Mouse (Mus musculus) adrenal gland, adult 18-20 months (tissue): Measurements from ENCODE around the gene Alyref2. TPM values are rescaled to one million over a fixed set of nuclear protein-coding genes. Genes with fewer than 3 reads are reported as not detected.
"Not testable (repeated sequence)": the region's sequence is repeated elsewhere in the genome, so short reads cannot be mapped to it uniquely, and the experiment has no call there.

Experiments used
- DNase-seq, 2 experiments: peaks; one replicate each; pipeline ENCODE4 v3.0.0; 2021 to 2022; ENCODE audit warnings: low spot score in 2 of 2
- long read RNA-seq, 2 experiments: library from polyadenylated mRNA; stranded (forward); transcript quantifications; one replicate each; pipeline ENCODE4 v2.0.0; 2021
- total RNA-seq, 2 experiments: library from RNA; stranded (reverse); gene quantifications; 1 replicate in 1 of 2; 2 replicates in 1 of 2; pipeline ENCODE4 v1.2.3; 2021

Gene Alyref2
- 1 to 10 TPM; 5.7 to 6.5 TPM for total RNA-seq
- long read RNA-seq, experiment 1, partial matches to known transcripts: 0 of 2 reads
- long read RNA-seq, experiment 1, other reads (novel, unspliced or antisense): 0 of 2 reads
- long read RNA-seq, experiment 2, transcript Alyref2-201 (1 exons, 1,273 nt): major isoform, 9 of 9 reads
- long read RNA-seq, experiment 2, partial matches to known transcripts: 0 of 9 reads
- long read RNA-seq, experiment 2, other reads (novel, unspliced or antisense): 0 of 9 reads

DNA sequence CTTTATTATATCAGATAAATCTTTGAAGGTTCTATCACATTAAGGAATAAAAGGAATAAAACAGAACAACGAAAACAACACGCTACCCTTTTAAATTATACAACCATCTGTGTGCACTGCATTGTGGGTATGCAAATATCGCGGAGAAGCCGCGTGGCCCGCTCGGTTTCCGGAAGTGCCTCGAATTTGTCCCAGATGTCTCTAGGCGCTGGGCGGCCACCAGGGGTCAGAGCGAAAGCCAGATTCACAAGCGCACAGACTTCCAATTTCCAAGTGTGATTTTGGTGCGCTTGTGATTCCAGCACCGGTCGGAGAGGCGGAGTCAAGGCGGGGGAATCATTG is at the start of gene Alyref2:
Gene Alyref2 (plus strand): TSS at position 229 of the 342 bp plus-strand sequence.
- DNase-seq: peak; percentile 91 to 92

DNA sequence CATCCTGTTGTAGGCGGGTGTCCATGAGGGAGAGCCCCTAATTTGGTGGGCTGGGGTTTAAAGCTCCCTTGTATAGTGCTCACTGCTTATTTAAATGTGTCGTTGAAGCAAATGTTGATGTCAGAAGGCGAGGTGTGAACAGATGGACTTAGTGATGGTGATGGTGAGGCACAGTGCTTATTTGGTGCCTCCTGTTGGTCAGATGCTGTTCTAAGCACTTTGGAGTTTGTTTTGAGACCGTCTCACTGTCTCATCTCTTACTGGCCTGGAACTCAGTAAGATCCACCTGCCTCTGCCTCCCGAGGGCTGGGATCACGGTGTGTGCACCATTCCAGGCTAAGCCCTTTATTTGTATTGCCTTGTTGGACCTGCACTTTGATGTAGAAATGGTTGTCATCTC is 48.4 kb upstream of the Alyref2 start:
- DNase-seq: no peak

DNA sequence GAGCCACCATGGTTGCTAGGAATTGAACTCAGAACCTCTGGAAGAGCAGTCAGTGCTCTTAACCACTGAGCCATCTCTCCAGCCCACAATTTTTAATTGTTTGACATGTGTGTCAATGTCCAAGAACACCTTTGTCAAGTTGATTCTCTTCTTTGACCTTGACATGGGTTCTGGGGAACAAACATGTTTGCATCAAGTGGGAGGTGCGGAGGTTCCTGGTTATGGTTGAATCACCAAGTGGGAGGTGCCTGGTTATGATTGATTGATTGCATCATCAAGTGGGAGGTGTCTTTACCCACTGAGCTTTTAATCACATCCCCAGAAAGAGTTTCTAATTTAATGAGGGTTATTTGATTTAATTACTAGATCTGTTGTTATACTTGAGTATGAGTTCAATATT is 45.7 kb upstream of the Alyref2 start:
- no peak for DNase-seq

DNA sequence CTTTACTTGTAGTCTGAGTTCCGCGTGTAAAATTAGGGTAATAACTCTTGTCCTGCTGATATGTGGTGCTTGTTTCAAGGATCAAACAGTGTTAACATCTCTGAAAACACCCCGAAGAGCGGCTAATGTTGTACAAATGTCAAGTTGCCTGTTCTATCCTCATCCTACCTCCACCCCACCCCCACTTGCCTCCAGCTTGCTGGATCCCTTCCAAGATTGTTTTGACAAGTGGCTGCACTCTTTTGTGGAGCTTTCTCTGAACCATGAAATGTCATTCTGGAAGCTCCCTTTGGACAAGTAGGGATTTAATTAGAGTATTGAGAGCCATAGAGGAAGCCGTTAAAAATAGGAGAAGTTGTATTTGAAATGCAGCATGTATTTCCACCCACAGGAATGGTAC is 43.5 kb upstream of the Alyref2 start:
- DNase-seq: no peak

DNA sequence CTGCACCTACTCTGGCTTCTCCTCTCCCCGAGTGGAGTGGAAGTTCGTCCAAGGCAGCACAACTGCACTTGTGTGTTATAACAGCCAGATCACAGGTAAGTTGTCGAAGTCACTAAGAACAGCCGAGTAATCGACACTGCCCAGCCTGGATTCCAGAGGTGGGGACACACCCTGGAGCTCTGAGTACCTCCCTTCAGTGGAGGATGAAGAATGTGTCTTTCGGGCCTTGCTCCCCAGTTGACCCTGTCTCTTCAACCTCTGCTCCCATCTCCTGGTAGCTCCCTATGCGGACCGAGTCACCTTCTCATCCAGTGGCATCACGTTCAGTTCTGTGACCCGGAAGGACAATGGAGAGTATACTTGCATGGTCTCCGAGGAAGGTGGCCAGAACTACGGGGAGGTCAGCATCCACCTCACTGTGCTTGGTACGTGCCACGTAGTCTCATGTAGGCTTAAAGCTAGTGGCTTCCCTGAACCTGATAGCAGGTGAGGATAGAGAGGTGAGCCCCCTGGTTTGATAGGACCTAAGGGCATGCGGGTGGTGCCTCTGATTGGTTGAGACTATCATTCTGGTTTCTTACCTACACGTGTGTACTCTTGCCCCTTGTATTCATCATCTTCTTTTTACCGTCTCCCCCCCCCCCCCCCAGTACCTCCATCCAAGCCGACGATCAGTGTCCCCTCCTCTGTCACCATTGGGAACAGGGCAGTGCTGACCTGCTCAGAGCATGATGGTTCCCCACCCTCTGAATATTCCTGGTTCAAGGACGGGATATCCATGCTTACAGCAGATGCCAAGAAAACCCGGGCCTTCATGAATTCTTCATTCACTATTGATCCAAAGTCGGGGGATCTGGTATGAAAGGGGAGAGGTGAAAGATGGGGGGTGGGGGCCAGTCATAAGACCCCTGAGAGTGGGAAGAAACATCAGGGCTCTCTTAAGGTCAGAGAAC is 42.5 kb upstream of the Alyref2 start:
- no peak for DNase-seq

DNA sequence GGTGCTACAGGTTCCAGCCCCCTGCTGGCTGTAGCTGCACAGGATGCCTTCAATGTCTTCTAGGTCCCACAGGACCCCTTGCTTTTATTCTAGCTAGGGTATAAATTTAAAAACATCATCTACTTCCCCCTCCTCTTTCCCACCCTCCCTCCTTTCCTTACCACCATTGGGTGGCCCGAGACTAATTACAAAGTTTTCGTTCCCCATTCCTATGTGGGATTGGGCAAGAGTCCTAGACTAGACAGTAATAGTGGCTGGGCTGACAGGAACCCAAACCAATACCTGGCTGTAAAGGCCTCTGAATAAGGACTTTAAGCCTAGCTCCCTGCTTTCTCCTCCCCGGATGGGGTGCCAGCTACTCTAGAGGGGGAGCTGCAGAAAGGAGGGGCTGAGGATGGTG is 40.1 kb upstream of the Alyref2 start:
- DNase-seq: no peak

DNA sequence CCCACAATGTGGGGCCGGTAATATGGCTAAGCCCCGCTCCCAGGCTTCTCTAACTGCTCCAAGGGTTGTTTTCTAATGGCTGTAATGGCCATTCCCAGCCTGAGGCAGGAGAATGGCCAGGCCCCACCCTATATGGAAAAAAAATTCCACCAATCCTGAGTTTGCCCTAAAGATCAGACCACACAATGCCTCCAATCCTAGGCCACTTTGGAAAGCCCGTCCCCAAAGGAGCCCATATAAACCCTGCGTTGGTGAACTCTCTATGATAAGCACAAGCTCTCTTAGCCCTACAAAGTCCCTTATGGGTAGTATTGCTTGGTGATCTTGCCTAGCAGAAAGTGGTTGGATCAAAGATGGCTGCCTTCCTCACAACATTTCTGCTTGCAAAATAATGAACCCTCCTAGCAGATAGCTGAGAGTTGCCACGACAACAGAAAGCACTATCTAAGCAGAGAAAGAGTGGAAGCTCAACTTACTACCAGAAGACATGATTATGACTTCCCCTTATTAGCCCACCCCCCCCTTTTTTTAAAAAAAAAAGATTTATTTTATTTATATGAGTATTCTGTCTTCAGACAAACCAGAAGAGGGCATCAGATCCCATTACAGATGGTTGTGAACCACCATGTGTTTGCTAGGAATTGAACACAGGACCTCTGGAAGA is 37.4 kb upstream of the Alyref2 start:
- DNase-seq: no peak

DNA sequence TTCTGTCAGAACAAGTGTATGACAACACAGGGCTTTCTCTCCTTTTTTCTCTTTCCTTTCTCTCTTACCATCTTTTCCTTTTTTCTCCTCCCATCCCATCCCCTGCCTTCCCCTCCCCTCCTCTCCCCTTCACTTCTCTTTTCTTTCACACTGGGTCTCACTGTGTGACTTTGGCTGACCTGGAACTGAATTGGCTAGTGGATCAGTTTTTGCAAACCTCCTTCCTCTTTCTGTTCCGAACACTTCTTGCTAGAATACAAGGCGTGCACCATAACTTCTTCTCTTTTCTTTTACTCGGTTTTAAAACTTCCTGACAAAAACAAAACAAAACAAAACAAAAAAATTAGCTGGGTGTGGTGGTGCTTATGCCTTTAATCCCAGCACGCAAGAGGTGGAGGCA is 36.7 kb upstream of the Alyref2 start:
- no peak for DNase-seq

DNA sequence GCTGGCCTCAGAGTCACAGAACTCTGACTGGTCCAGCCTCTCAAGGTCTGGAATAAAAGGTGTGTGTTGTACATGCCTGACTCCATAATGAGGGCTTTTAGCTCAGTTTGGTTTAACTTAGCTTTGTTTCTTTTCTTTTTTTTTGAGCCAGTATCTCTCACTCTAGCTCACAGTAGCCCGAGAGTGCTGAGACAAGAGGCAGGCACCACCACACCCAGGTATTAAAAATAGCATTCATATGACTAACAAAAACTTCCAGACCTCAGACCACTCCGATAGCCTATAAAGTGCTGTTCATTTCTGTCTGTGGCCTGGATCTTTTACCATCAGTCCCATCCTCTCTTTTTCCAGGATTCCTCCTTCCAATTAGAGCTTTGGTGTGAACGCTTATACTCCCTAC is 33.6 kb upstream of the Alyref2 start:
- DNase-seq: no peak

DNA sequence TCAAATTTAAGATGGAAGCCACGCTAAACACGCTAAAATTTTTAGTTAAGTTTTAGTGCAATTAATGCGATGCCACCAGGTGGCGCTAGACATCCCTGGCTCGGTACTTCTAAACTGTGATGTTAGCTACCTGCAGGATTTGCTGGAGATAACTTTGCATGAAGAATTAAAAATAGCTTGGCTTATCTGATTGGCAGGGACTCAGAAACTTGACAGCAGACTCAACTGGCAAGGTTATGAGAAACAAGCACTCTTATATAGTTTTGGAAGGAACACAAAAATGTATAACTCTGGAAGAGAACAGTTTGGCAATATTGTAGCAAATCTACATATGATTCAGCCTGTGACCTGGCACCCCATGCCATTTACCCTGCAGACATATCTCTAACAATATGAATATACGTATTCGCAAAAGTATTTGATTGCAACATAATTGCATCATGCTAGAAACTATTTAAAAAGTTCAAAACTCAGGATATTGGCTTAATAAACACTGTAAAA is 32.9 kb upstream of the Alyref2 start:
- peak; percentile 62 to 66 for DNase-seq

DNA sequence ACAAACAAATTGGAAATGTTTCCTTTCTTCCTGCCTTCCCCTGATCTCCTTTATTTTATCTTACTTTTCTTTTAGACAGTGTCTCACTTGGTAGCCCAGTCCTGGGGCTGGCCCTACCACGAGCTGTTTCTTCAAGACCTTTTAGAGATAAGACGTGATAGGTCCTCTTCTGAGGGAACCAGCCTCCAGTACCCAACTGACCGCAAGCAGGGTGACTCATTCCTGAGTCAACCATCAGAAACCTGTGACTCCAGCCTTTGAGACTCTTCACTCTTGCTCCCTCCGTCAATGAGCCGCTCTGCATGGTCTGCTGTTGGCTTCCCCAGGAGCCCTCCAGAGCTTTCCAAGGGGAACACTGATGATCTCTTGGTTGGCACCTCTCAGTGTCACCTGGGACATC is 32.4 kb upstream of the Alyref2 start:
- peak in 1 of 2 experiments; percentile 26 for DNase-seq

DNA sequence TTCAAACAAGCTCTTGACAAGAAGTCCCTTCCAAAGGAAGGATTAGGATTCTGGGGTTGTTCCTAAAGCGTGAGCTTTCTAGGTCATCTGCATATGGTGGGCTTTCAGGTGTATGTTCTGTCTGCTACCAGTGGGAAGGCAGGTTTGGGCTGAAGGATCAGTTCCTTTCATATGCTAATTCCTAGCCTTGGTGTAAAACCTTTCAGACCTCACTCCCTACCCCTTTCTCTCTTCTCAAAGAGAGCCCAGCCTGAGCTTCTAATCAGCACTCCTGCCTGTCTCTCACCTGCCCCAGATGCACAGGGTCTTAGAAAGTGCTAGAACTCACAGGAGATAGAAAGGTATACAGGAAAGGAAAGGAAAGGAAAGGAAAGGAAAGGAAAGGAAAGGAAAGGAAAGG is 31.8 kb upstream of the Alyref2 start:
- DNase-seq: no peak

DNA sequence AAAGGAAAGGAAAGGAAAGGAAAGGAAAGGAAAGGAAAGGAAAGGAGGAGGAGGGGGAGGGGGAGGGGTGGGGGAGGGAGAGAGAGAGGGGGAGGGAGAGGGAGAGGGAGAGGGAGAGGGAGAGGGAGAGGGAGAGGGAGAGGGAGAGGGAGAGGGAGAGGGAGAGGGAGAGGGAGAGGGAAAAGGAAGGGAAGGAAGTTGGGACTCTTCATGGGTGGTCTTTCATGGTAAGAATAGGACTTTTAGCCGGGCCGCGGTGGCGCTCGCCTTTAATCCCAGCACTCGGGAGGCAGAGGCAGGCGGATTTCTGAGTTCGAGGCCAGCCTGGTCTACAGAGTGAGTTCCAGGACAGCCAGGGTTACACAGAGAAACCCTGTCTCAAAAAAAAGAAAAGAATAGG is 31.3 kb upstream of the Alyref2 start:
- DNase-seq: not testable (repeated sequence)

DNA sequence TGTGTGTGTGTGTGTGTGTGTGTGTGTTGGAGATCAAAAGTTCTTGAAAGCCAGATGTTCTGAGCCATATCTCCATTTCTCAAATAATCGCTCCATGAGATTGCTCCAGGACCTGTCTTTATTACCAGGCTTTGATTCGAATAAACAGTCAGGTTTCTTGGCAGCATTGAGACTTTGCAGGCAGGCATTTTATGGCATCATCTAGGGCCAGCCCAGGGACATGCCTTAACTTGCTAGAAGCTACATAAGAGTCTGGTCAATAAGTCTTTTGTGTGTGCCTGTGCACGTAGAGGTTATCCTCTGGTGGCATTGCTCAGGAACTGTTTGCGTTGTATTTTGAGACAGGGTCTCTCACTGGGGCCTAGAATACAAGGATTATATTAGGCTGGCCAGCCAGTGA is 29.8 kb upstream of the Alyref2 start:
- DNase-seq: no peak

DNA sequence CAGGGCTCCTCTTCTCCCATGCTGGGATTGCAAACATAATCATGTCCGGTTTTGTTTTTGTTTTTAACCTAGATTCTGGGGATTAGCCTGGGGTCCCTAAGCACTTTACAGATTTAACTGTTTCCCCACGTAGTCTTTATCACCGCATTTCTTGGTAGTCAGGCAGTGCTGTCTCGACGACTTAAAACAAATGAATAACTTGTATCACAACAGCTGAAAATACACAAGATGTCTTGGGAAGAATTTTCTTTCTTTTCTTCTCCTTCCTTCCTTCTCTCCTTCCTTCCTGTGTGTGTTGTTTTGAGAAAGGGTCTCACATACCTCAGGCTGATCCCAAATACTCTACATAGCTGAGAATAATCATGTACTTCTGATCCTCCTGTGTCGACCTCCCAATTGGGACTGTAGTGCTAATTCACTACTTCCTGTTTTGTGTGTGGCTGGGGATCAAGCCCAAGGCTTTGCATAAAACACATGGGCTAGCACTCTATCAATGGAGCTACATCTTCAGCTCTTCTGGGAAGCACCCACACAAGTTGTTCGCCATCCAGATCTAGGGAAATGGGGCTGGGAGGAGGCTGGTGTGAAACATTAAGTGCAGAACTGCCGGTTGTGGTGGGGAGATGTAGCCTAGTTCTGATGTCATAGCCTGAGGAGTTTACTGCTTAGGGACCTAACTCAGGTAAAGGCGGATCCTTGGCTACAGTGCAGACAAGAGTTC is 29.2 kb upstream of the Alyref2 start:
- no peak for DNase-seq

DNA sequence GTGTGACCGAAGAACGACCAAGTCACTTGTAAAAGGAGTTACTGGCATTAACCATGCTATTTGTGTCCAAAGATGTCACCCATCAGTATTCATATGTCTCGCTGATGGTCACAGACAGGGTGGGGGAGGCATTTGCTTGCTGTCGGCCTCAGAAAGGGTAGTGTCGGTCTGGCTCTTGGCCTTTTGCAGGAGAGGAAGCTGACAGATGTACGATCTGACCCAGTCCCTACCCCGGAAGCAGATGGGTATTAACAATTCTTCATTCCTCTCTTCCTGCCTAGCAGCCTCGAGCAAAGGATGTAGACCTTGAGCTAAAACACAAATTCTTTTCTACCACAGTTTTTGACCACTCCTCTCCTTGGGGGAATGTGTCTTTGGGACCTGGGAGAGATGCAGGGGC is 26.2 kb upstream of the Alyref2 start:
- no peak for DNase-seq

DNA sequence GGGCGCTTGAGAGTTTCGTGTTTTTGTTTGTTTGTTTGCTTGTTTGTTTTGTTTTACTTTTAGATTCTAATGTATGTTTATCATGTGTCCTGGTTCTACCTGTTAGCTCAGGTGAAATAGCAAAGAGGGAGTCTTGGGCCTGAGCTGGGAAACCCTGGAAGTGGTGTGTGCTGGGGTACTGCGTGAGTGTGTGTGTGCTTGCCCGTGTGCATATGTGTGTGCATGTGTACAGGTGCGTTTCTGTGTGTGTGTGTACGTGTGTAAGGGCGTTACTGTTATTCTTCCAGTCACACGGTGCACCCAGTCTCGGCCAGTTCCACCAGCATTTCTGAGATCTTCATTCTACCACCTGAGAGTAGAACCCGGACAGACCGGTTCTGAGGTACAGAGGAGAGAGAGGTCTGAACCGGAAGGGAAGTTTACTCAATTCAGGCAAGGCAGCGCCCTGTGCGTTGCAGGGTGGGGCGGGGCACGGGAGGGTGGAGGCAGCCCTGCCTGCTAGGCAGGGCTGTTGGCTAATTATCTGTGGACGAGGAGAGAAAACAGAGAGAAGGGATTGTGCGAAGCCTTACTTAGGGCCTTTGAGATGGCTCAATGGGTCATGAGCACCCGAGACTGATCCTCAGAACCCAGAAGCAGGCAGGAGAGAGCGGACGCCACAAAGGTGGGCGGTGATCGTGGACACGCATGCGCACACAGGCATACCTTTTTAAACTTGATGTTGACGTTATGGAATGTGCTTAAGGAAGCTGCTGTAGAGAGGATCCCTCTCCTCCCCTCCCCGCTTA is 25.3 kb upstream of the Alyref2 start:
- DNase-seq: peak in 1 of 2 experiments; percentile 15

DNA sequence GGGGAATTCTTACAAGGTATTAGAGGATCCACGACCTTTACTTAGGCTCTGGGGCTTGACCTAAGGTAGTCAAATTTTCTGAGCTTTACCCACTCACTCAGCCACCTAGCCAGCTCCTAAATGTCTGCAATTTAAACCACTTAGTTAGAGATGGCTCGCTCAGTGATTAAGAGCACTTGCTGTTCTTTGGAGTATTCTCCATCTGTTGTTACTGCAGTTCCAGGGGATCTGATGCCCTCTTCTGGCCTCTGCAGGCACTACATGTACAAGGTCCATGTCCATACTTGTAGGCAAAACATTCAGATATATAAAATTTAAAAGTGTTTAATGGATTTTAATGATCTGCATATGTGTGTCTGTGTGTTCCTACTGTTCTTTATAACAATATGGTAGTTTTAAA is 24.3 kb upstream of the Alyref2 start:
- DNase-seq: peak; percentile 67 to 77

DNA sequence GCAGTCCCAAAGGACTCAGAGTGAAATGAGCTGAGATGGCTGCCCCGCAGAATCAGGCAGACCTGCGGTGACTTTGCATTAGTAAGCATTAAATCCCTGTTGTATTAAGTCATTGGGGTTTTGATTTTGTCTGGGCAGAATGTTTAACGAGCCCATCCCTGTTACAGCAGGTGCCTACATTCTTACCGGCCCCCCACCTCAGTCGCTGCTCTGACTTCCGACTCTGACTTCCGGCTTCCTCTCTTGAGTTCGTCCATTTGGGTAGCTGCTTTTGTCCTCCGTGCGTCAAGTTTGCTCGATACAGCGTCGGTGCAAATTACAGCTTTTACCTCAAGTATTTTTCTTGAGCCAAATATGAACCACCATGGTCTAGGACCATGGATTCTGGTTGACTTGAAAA is 9.0 kb upstream of the Alyref2 start:
- no peak for DNase-seq

DNA sequence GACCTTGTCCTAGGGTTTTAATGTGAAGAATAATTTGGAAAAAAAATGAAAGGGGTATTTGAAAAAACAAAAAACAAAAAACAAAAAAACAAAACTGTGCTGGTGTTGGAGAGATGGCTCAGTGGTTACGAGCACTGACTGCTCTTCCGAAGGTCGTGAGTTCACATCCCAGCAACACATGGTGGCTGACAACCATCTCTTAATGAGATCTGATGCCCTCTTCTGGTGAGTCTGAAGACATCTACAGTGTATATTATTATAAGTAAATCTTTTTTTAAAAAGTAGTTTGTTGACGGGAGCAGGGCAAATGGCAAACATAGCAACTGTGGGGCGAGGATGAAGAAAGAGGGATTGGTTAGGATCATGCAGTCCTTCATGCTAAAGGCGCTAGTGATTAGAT is 7.9 kb upstream of the Alyref2 start:
- DNase-seq: no peak
